Mouse (Mus musculus): ENCODE data around the gene Cabp1.

Gene Cabp1

DNA sequence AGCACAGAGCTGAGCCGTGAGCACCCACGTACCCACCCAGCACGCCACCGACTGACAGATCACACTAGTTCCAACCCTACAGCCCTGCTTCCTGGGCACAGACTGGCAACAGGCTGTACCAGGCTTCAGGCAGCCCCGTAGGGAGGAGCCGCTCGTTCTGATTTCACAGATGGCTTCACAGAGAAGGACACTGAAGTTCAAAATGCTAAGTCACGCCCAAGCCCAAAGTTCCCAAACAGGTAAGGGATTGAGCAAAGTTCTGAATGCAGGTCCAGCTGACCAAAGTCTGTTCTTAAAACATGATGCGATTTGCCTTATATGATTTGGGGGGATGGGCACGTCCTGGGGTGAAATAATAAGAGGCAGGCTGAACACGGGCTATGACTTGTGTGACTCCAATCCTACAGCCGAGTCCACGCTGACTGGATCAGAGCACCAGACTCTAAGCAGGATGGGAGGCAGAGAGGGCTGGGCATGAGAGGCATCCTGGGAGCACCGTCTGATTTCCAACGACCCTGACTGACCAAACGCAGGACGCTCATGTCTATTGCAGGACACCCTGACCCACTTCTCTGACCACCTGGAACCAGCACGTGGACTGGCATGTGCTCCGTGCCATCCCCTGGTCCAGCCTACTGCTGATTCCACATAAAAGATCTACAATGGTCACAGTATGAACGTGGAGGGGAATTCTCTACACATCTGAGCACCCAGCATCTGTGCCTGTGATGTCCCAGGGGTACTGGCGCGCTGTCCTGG is 66.6 kb downstream of the Cabp1 start:
- in situ Hi-C loops (cut with MboI, MseI), result loop anchor here (5.0 kb wide), 2 partner anchors 35 to 110 kb away; partner anchors contain the start of gene Pop5

DNA sequence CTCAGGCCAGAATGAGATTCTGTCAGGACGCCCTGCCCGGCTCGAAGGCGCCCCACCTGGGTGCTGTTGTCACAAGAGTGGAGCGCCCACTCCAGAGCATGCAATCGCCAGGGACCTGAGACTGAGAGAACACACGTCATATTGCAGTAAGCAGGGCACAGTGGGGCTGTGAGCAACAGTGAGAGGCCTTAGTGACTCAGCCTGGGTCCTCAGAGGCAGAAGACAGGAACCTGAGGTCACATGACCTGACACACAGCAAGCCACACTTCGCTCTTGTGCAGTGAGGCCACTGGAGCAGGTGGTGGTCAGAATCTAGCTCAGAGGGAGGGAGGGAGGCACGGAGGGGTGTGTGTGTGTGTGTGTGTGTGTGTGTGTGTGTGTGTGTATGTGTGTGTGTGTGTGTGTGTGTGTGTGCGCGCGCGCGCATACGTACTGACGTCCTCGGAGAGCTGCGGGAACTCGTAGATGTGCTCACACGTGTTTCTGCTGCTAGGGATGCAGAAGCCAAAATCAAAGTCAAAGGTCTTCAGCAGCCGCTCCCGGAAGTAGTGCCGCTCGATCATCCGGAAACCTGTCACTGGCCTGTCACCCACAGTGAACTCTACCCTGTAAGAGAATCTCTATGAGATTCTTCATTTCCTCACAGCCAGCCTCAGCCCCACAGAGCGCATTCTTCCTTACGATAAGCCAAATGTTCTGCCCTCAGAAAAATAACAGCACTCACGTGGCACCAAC is 67.4 kb downstream of the Cabp1 start:
- in situ Hi-C loops (cut with MboI, MseI), result loop anchor here (5.0 kb wide), 2 partner anchors 36 to 111 kb away; partner anchors contain the start of gene Pop5

DNA sequence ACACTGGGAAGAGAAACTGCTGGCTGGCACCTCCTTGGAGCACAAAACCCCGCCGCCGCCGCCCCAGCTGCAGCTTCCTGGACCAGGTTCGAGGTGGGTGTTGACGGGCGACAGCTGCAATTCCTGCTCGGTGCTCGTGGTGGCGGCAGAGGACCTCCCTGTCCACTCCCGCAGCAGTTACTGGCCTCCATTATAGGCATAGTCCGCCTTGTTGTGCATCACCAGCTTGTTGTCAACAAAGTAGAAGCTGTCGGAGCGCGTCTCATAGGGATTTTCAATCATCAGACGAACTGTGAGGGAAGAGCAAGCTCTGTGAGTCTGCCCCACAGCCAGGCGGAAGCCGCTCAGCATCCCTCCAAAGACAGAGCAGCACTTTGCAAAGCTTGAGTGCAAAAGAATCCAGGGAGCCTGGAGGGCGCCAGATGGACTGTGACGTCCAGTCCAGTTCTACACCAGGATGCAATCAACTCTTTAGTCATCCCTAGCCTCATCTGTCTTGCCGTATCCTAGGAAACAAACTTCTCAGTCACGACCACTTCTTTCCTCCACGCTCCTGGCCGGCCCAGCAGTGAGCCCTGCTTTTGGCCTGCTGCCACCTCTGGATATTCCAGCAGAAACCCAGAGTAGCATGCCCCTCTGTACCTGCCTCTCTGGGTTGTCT is 68.8 kb downstream of the Cabp1 start:
- in situ Hi-C loops (cut with MboI, MseI), result loop anchor here (5.0 kb wide), 2 partner anchors 37 to 112 kb away; partner anchors contain the start of gene Pop5

DNA sequence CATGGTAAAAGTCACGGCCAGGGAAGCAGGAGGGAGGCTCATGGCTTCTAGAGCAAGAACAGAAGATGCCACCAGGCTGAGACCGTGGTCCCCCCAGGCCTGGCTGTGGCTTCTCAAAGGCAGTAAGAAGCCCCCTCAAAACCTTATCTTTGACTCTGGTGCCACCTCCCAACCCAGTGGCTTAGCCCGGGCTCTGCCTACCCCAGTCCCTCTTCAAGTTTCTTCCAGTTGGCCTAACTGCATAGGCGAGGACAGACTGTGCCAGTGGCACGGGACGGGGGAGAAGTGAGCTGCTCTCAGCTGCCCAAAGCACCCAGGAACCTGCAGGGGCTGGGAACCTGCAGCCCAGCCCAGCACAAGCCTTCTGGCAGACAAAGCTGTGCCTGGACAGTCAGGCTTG is 69.5 kb downstream of the Cabp1 start:
- in situ Hi-C loops (cut with MboI, MseI), result loop anchor here (5.0 kb wide), 2 partner anchors 38 to 113 kb away; partner anchors contain the start of gene Pop5

DNA sequence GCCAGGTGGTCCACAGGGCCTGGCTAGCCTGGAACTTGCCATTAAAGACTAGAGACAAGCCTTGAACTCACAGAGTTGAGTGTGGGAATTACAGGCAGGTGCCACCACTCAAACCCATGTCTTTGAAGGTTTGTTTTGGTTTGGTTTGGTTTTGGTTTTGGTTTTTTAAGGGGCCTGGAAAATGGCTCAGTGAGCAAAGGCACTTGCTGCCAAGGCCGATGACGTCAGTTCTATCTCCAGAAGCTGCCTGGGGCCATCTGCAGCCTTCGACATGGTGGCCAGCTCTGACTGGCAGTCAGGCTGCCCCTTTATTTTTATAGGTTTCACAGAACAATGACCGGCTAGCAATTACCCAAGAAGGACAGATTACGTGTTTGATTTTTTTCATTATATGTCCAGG is 73.2 kb downstream of the Cabp1 start:
- in situ Hi-C loops (cut with MboI, MseI), result no loop called here

DNA sequence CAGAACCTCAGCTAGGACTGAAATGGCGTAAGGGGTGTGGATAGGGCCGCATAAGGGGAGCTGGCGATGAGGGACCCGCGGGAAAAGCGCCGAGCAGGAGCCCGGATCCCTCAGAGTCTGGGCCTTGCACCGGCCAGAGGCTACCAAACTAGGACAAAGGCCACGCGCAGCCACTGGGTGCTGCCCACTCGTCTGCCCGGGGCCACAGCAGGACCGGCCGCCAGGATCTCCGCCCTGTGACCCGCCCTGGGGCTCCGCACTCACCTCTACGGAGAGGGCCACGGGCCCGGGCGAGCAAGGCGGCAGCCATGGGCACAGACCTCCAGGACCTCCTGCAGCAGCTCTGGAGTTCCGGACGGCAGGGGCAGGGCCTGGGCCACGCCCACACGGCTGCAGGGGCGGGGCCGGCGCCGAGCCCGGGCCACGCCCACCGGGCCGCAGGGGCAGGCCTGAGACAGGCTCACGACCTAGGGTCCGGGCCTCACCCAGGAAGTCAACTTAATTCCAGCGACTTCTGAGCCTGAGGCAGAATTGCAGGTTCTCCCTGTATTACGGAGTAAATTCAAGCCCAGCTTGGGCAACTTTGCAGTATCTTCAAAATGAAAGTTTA is 75.1 kb downstream of the Cabp1 start, which contains the start of gene Acads:
Gene Acads (minus strand): TSS at position 386 of the 610 bp plus-strand sequence.
- in situ Hi-C loops (cut with MboI, MseI), result no loop called here

Measured in T-helper 2 cell (primary cell).